Mouse (Mus musculus): ENCODE data around the gene Lrrc17. TPM values are rescaled to one million over a fixed set of nuclear protein-coding genes. Genes with fewer than 3 reads are reported as not detected.

Gene Lrrc17
- polyA plus RNA-seq, 1 experiment from 2014 or later: 0.81 TPM

DNA sequence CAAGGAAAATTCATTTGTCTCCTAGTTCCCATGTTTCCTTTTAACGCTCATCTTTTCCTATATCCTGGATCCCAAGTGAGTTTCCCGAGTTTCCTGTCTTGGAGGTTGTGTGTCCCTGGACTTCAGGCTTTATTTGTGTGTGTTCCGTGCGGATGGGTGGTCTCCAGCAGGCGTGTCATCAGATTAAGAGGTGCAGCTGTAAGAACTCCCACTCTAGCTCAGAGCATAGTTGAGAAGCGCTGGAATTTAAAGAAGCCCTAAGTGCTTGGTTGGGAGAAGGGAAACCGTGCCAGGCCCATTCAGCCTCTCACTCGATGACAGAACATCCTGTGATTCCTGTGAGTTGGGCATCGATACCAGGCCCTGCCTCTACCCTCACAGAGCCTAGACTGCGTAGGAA is 30.0 kb upstream of the Lrrc17 start:
- Histone ChIP-seq H3K36me3 (replicated peaks; ENCODE audit: insufficient read depth, low read length) (no peaks in the 10 kb centered on the region), H3K27ac (ENCODE audit: low read depth) (no peak overlapping the region), H3K4me1 (ENCODE audit: insufficient read depth) (no peaks in the 10 kb centered on the region), H3K27me3 (ENCODE audit: insufficient read depth, low read length) (no peaks in the 10 kb centered on the region), H3K9me3 (ENCODE audit: low read length) (no peaks in the 10 kb centered on the region), H3K4me2 (ENCODE audit: low read depth, low read length) (no peak overlapping the region), H3K9ac (replicated peaks) (no peak overlapping the region), H3K4me3 (ENCODE audit: low read depth, low read length) (no peak overlapping the region)
- DNase-seq: no peak
- TF ChIP-seq EP300 (IDR thresholded peaks at IDR 0.05; ENCODE audit: low read depth) (no peak), CTCF (IDR thresholded peaks at IDR 0.05; ENCODE audit: low read depth) (no peak)
- WGBS (ENCODE audit: insufficient replicate concordance): 76% methylated on average over 10 of the region's 10 CpGs
- no peak for ATAC-seq

DNA sequence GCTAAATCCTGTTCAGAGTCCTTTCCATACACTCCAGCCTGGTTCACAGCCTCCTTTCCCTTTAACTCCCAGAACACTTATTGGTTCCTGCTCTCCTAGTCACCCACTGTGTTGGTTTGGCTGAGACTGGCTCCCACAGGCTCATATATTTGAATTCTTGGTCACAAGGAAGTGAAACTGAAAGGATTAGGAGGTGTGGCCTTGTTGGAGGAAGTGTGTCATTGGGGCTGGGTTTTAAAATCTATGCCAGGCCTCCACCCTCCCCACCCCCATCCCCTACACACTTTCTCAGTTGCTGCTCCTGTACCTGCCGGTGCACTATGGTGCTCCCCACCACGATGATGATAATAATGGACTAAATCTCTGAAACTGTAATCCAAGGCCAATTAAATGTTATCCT is 25.8 kb upstream of the Lrrc17 start:
- DNase-seq (no peak), ATAC-seq (0 out of 2 replicates have a peak, but pooled peaks have one; percentile 23)
- TF ChIP-seq CTCF (IDR thresholded peaks at IDR 0.05; ENCODE audit: low read depth) (no peak), EP300 (IDR thresholded peaks at IDR 0.05; ENCODE audit: low read depth) (no peak)
- H3K4me3 ChIP-seq (ENCODE audit: low read depth, low read length): no peak overlapping the region
- H3K36me3 ChIP-seq (replicated peaks; ENCODE audit: insufficient read depth, low read length): no peaks in the 10 kb centered on the region
- no peaks in the 10 kb centered on the region for H3K4me1 ChIP-seq (ENCODE audit: insufficient read depth)
- H3K9ac ChIP-seq (replicated peaks): no peak overlapping the region
- H3K27ac ChIP-seq (ENCODE audit: low read depth): no peak overlapping the region
- H3K27me3 ChIP-seq (ENCODE audit: insufficient read depth, low read length): no peaks in the 10 kb centered on the region
- H3K9me3 ChIP-seq (ENCODE audit: low read length): no peaks in the 10 kb centered on the region
- no peak overlapping the region for H3K4me2 ChIP-seq (ENCODE audit: low read depth, low read length)
- 85% methylated on average over 2 of the region's 2 CpGs for WGBS (ENCODE audit: insufficient replicate concordance)

DNA sequence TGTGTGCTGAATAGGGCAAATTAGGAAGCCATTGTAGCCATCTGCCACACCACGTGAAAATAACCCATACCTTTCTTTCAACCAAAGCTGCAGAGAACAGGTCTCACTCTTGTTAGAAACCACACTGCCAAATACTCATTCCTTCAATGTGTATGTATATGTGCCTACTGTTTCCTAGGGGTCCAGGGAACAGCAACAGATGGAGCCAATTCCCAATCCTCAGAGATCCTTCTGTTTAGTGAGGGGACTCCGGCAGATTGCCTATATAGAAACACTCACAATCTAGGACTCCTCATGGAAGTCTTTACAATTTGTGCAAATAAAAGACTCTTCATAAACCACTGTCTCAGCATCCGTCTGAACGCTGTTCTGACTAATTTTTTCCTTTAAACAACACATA is 25.2 kb upstream of the Lrrc17 start:
- H3K27ac ChIP-seq (ENCODE audit: low read depth): no peak overlapping the region
- 76% methylated on average over 4 of the region's 4 CpGs for WGBS (ENCODE audit: insufficient replicate concordance)
- H3K9ac ChIP-seq (replicated peaks): no peak overlapping the region

DNA sequence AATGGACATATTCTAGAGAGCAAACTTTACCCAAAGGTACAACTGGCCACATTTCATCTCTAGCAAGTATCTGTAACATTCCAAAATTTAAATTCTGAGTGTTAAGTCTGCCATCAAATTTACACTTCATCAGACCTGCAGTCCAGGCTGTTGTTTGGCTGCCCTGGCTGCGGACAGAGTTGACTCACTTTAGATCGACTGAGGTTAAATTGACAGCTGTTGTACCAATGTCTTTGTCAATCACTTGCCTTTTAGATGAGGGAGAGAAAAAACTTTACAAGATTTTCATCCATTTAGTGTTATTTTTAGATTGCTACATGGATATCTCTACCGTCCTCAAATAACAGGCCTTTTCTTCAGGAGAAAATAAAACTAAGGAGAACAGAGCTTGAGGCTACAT is 24.2 kb upstream of the Lrrc17 start:
- H3K36me3 ChIP-seq (replicated peaks; ENCODE audit: insufficient read depth, low read length): no peaks in the 10 kb centered on the region
- DNase-seq (no peak), ATAC-seq (no peak)
- H3K9me3 ChIP-seq (ENCODE audit: low read length): no peaks in the 10 kb centered on the region
- no peak overlapping the region for H3K27ac ChIP-seq (ENCODE audit: low read depth)
- no peak overlapping the region for H3K9ac ChIP-seq (replicated peaks)
- TF ChIP-seq CTCF (IDR thresholded peaks at IDR 0.05; ENCODE audit: low read depth) (no peak), EP300 (IDR thresholded peaks at IDR 0.05; ENCODE audit: low read depth) (no peak)
- H3K4me3 ChIP-seq (ENCODE audit: low read depth, low read length): no peak overlapping the region
- no peaks in the 10 kb centered on the region for H3K4me1 ChIP-seq (ENCODE audit: insufficient read depth)
- 77% methylated on average over 3 of the region's 3 CpGs for WGBS (ENCODE audit: insufficient replicate concordance)
- no peak overlapping the region for H3K4me2 ChIP-seq (ENCODE audit: low read depth, low read length)
- H3K27me3 ChIP-seq (ENCODE audit: insufficient read depth, low read length): no peaks in the 10 kb centered on the region

More for the DNA sequence above, 25.2 kb upstream of the Lrrc17 start:
- no peak for TF ChIP-seq CTCF (IDR thresholded peaks at IDR 0.05; ENCODE audit: low read depth)
- no peak for TF ChIP-seq EP300 (IDR thresholded peaks at IDR 0.05; ENCODE audit: low read depth)
- ATAC-seq (no peak), DNase-seq (no peak)
- Histone ChIP-seq H3K27me3 (ENCODE audit: insufficient read depth, low read length) (no peaks in the 10 kb centered on the region), H3K4me1 (ENCODE audit: insufficient read depth) (no peaks in the 10 kb centered on the region), H3K4me2 (ENCODE audit: low read depth, low read length) (no peak overlapping the region), H3K4me3 (ENCODE audit: low read depth, low read length) (no peak overlapping the region), H3K36me3 (replicated peaks; ENCODE audit: insufficient read depth, low read length) (no peaks in the 10 kb centered on the region), H3K9me3 (ENCODE audit: low read length) (no peaks in the 10 kb centered on the region)

DNA sequence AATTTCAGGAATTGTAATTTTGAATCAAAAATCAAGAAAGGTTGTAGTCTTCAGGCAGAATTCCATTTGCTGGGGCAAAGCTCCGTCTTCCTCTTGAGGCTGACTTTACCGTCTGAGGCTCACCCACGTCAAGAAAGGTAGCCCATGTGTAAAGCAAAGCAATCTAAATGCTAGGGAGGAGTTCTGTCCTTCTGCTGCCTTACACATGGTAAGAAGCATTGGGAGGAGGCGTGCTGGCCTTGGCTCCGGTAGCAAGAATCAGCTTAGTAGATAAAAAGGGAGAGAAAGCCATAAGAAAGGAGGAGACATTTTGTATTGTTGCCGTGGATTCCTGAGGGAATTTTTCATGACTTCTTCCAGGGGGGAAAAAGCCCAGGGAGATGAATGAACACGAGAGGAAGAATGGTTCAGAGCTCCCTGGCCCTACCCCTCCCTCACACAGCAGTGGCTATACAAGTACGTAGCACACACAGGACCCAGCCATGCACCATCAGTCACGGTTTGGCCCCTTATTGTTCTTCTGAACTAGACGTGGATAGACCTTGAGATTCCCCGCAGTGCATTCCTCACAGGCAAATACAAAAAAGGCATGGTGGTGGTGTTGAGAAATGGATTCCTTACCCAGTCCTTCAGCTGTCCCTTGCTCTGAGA is 16.4 kb upstream of the Lrrc17 start:
- Histone ChIP-seq H3K9ac (replicated peaks) (no peak overlapping the region), H3K9me3 (ENCODE audit: low read length) (no peaks in the 10 kb centered on the region), H3K36me3 (replicated peaks; ENCODE audit: insufficient read depth, low read length) (no peaks in the 10 kb centered on the region), H3K27ac (ENCODE audit: low read depth) (no peak overlapping the region), H3K4me3 (ENCODE audit: low read depth, low read length) (no peak overlapping the region), H3K4me2 (ENCODE audit: low read depth, low read length) (no peak overlapping the region), H3K4me1 (ENCODE audit: insufficient read depth) (peaks cover 3% of the 10 kb centered on the region; the same call in 1 of the 2 replicates), H3K27me3 (ENCODE audit: insufficient read depth, low read length) (no peaks in the 10 kb centered on the region)
- ATAC-seq: no peak
- 67% methylated on average over 11 of the region's 11 CpGs for WGBS (ENCODE audit: insufficient replicate concordance)
- DNase-seq: no peak
- TF ChIP-seq EP300 (IDR thresholded peaks at IDR 0.05; ENCODE audit: low read depth): no peak
- no peak for TF ChIP-seq CTCF (IDR thresholded peaks at IDR 0.05; ENCODE audit: low read depth)

DNA sequence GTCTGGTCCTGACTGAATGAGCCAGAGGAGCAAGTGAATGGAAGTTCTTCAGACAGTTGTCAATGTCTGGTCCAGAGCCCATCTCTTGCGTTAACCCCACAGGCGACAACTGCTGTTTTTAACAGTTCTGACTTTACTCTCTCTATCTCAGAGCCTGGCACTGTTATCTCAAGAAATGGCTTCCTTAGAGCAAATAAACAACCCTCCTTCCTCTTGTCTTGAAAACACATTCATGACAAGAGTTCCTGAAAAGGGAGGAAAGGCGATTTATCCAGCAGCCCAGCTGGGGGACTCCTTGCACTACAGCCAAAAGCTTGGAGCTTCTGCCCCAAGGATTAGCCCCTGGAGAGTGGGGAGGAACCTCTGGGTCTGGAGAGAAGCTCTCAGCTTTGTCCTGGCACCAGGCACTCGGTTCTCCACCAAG is 15.9 kb upstream of the Lrrc17 start:
- Histone ChIP-seq H3K9ac (replicated peaks) (no peak overlapping the region), H3K4me1 (ENCODE audit: insufficient read depth) (peaks cover 3% of the 10 kb centered on the region; the same call in 1 of the 2 replicates), H3K9me3 (ENCODE audit: low read length) (no peaks in the 10 kb centered on the region), H3K4me2 (ENCODE audit: low read depth, low read length) (no peak overlapping the region), H3K36me3 (replicated peaks; ENCODE audit: insufficient read depth, low read length) (no peaks in the 10 kb centered on the region), H3K27me3 (ENCODE audit: insufficient read depth, low read length) (no peaks in the 10 kb centered on the region), H3K27ac (ENCODE audit: low read depth) (no peak overlapping the region), H3K4me3 (ENCODE audit: low read depth, low read length) (no peak overlapping the region)
- 36% methylated on average over 4 of the region's 4 CpGs for WGBS (ENCODE audit: insufficient replicate concordance)
- ATAC-seq (no peak), DNase-seq (no peak)
- no peak for TF ChIP-seq CTCF (IDR thresholded peaks at IDR 0.05; ENCODE audit: low read depth)

Data from liver, postnatal 0 days (tissue).